Mouse (Mus musculus): ENCODE data around the gene Lrguk. TPM values are rescaled to one million over a fixed set of nuclear protein-coding genes. Genes with fewer than 3 reads are reported as not detected.

The Lrguk gene
- total and polyA plus RNA-seq, 2 experiments from 2014 or later, result 0.99 to 1.2 TPM

- no peak overlapping the region for H3K9ac ChIP-seq (replicated peaks; ENCODE audit: low read length)
- no peak overlapping the region for H3K4me3 ChIP-seq (ENCODE audit: low read length)
- WGBS, result 88% methylated on average over 4 of the region's 4 CpGs
- no peak for DNase-seq (ENCODE audit: low spot score)
- no peak for ATAC-seq
- no peak overlapping the region for H3K27ac ChIP-seq
- no peaks in the 10 kb centered on the region for H3K27me3 ChIP-seq (ENCODE audit: insufficient read depth, low read length)
- no peaks in the 10 kb centered on the region for H3K4me1 ChIP-seq (ENCODE audit: insufficient read depth, low read length)
- no peak for TF ChIP-seq CTCF (IDR thresholded peaks at IDR 0.05; ENCODE audit: low read depth)
- H3K4me2 ChIP-seq (ENCODE audit: low read depth, low read length), result no peak overlapping the region
- H3K36me3 ChIP-seq (ENCODE audit: insufficient read depth, low read length), result no peaks in the 10 kb centered on the region
- H3K9me3 ChIP-seq (ENCODE audit: low read length), result no peaks in the 10 kb centered on the region
Measured at GRCm38 (mm10) chr6:34087701-34088100, 58.5 kb downstream of the Lrguk start.

GRCm38 (mm10) chr6:34088986-34089385, 59.7 kb downstream of the Lrguk start:
- 65% methylated on average over 3 of the region's 3 CpGs for WGBS
- H3K4me3 ChIP-seq (ENCODE audit: low read length), result no peak overlapping the region
- no peak overlapping the region for H3K9ac ChIP-seq (replicated peaks; ENCODE audit: low read length)
- H3K36me3 ChIP-seq (ENCODE audit: insufficient read depth, low read length), result no peaks in the 10 kb centered on the region
- H3K4me1 ChIP-seq (ENCODE audit: insufficient read depth, low read length), result no peaks in the 10 kb centered on the region
- H3K27me3 ChIP-seq (ENCODE audit: insufficient read depth, low read length), result no peaks in the 10 kb centered on the region
- no peak overlapping the region for H3K27ac ChIP-seq
- no peak for ATAC-seq
- no peak overlapping the region for H3K4me2 ChIP-seq (ENCODE audit: low read depth, low read length)
- no peaks in the 10 kb centered on the region for H3K9me3 ChIP-seq (ENCODE audit: low read length)
- DNase-seq (ENCODE audit: low spot score), result no peak
- no peak for TF ChIP-seq CTCF (IDR thresholded peaks at IDR 0.05; ENCODE audit: low read depth)

GRCm38 (mm10) chr6:34091537-34091936, 62.3 kb downstream of the Lrguk start:
- Histone ChIP-seq H3K36me3 (ENCODE audit: insufficient read depth, low read length) (no peaks in the 10 kb centered on the region), H3K4me1 (ENCODE audit: insufficient read depth, low read length) (no peaks in the 10 kb centered on the region), H3K4me3 (ENCODE audit: low read length) (no peak overlapping the region), H3K27me3 (ENCODE audit: insufficient read depth, low read length) (no peaks in the 10 kb centered on the region), H3K4me2 (ENCODE audit: low read depth, low read length) (no peak overlapping the region), H3K9me3 (ENCODE audit: low read length) (no peaks in the 10 kb centered on the region), H3K9ac (replicated peaks; ENCODE audit: low read length) (no peak overlapping the region), H3K27ac (no peak overlapping the region)
- no peak for TF ChIP-seq CTCF (IDR thresholded peaks at IDR 0.05; ENCODE audit: low read depth)
- WGBS, result 70% methylated on average over 3 of the region's 3 CpGs
- ATAC-seq (no peak), DNase-seq (ENCODE audit: low spot score) (no peak)

- ATAC-seq (no peak), DNase-seq (ENCODE audit: low spot score) (no peak)
- Histone ChIP-seq H3K36me3 (ENCODE audit: insufficient read depth, low read length) (no peaks in the 10 kb centered on the region), H3K27me3 (ENCODE audit: insufficient read depth, low read length) (no peaks in the 10 kb centered on the region), H3K4me2 (ENCODE audit: low read depth, low read length) (no peak overlapping the region), H3K4me1 (ENCODE audit: insufficient read depth, low read length) (no peaks in the 10 kb centered on the region), H3K4me3 (ENCODE audit: low read length) (no peak overlapping the region), H3K9me3 (ENCODE audit: low read length) (no peaks in the 10 kb centered on the region), H3K9ac (replicated peaks; ENCODE audit: low read length) (no peak overlapping the region), H3K27ac (no peak overlapping the region)
- no peak for TF ChIP-seq CTCF (IDR thresholded peaks at IDR 0.05; ENCODE audit: low read depth)
- WGBS, result 94% methylated on average over 6 of the region's 6 CpGs
Measured at GRCm38 (mm10) chr6:34096274-34096673, 67.0 kb downstream of the Lrguk start.

GRCm38 (mm10) chr6:34096905-34097304, 67.7 kb downstream of the Lrguk start:
- Histone ChIP-seq H3K27me3 (ENCODE audit: insufficient read depth, low read length) (no peaks in the 10 kb centered on the region), H3K36me3 (ENCODE audit: insufficient read depth, low read length) (no peaks in the 10 kb centered on the region), H3K9ac (replicated peaks; ENCODE audit: low read length) (no peak overlapping the region), H3K9me3 (ENCODE audit: low read length) (no peaks in the 10 kb centered on the region), H3K27ac (no peak overlapping the region), H3K4me3 (ENCODE audit: low read length) (no peak overlapping the region), H3K4me2 (ENCODE audit: low read depth, low read length) (no peak overlapping the region), H3K4me1 (ENCODE audit: insufficient read depth, low read length) (no peaks in the 10 kb centered on the region)
- TF ChIP-seq CTCF (IDR thresholded peaks at IDR 0.05; ENCODE audit: low read depth), result no peak
- DNase-seq (ENCODE audit: low spot score), result no peak
- ATAC-seq, result no peak
- 73% methylated on average over 4 of the region's 4 CpGs for WGBS

GRCm38 (mm10) chr6:34099725-34100124, 70.5 kb downstream of the Lrguk start:
- ATAC-seq (no peak), DNase-seq (ENCODE audit: low spot score) (no peak)
- Histone ChIP-seq H3K4me1 (ENCODE audit: insufficient read depth, low read length) (no peaks in the 10 kb centered on the region), H3K36me3 (ENCODE audit: insufficient read depth, low read length) (no peaks in the 10 kb centered on the region), H3K9me3 (ENCODE audit: low read length) (no peaks in the 10 kb centered on the region), H3K27ac (no peak overlapping the region), H3K9ac (replicated peaks; ENCODE audit: low read length) (no peak overlapping the region), H3K27me3 (ENCODE audit: insufficient read depth, low read length) (no peaks in the 10 kb centered on the region), H3K4me3 (ENCODE audit: low read length) (no peak overlapping the region), H3K4me2 (ENCODE audit: low read depth, low read length) (no peak overlapping the region)
- no peak for TF ChIP-seq CTCF (IDR thresholded peaks at IDR 0.05; ENCODE audit: low read depth)
- WGBS, result 84% methylated on average over 6 of the region's 6 CpGs

- no peak for DNase-seq (ENCODE audit: low spot score)
- H3K9ac ChIP-seq (replicated peaks; ENCODE audit: low read length), result no peak overlapping the region
- H3K27me3 ChIP-seq (ENCODE audit: insufficient read depth, low read length), result no peaks in the 10 kb centered on the region
- H3K27ac ChIP-seq, result no peak overlapping the region
- H3K4me3 ChIP-seq (ENCODE audit: low read length), result no peak overlapping the region
- H3K36me3 ChIP-seq (ENCODE audit: insufficient read depth, low read length), result no peaks in the 10 kb centered on the region
- H3K4me2 ChIP-seq (ENCODE audit: low read depth, low read length), result no peak overlapping the region
- 92% methylated on average over 14 of the region's 15 CpGs for WGBS
- no peaks in the 10 kb centered on the region for H3K4me1 ChIP-seq (ENCODE audit: insufficient read depth, low read length)
- H3K9me3 ChIP-seq (ENCODE audit: low read length), result no peaks in the 10 kb centered on the region
- TF ChIP-seq CTCF (IDR thresholded peaks at IDR 0.05; ENCODE audit: low read depth), result no peak
- no peak for ATAC-seq
Measured at GRCm38 (mm10) chr6:34101531-34102396, 72.5 kb downstream of the Lrguk start.
